Mouse (Mus musculus): ENCODE measurements around the gene Ndufc1.

- no peak for TF ChIP-seq CTCF (IDR thresholded peaks at IDR 0.05; ENCODE audit: insufficient read depth, low read length)
- no peak for TF ChIP-seq POLR2A (IDR thresholded peaks at IDR 0.05; ENCODE audit: borderline replicate concordance, extremely low read depth, low read depth, low read length)
Measured at GRCm38 (mm10) chr3:51358660-51359557, 49.9 kb downstream of the Ndufc1 start.

All from lung, adult 2 months (tissue).